Mouse (Mus musculus) Muller cell, postnatal 12 days (primary cell): ENCODE measurements around the gene Atp6v0e.
A peak's percentile ranks its signal among the peaks of the same experiment; 100 is the strongest.

ENCODE experiments used
- DNase-seq: peaks from one replicate; pipeline ENCODE4 v3.0.0-alpha.2; 2015; ENCODE audit errors: inconsistent ontology term

Atp6v0e gene

DNA sequence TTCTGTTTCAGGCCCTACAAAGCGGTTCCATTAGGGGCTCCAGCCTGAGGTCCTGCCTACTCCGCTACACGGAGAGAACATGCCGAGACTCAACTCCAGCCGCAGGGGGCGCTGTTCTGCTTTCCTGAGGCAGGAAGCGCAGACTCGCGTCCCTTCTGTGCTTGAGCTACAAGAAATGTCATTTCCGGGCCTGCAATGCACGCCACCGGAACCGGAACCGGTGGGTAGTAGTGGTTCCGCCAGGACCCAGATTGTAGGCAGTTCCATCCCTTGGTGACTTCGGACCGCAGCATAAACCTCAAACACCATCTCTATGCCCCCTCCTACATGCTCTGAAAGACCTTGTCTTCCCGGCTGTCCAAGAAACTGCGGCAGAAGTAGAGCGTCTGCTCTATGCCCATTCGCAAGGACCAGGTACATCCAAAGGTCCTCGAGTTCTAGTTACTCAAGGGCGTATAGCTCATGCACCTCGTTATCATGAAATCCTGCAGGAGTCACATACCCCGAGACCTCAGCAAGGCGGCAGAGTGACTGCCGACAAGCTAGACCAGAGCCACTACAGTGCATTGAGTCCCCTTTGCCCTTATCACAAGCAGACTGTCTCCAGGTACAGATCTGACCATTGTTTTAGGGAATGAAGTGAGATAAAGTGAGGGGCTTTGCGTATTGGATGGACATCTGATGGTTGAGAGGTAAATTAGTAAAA is at the start of gene Atp6v0e:
Gene Atp6v0e (plus strand): TSS at position 254 of the 706 bp plus-strand sequence.
- DNase-seq, result peak; percentile 89

DNA sequence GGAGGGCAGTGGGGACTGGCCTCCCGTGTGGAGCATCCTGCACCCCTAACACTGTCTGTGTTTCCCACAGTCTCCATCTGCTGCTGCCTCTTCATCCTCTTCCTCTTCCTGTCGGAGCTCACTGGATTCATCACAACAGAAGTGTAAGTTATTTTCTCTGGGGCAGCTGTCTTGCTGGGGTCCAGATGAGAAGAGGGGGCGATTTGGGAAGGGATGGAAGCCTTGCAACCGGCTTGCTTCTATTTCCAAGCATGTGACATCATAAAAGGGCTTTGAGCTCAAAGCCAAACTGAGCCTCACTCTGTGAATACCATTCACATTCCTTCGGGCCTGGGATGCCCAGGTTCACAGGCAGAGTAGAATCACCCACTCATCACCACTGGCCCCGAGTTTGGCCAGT is 48.7 kb upstream of the Atp6v0e start:
- DNase-seq, result no peak

DNA sequence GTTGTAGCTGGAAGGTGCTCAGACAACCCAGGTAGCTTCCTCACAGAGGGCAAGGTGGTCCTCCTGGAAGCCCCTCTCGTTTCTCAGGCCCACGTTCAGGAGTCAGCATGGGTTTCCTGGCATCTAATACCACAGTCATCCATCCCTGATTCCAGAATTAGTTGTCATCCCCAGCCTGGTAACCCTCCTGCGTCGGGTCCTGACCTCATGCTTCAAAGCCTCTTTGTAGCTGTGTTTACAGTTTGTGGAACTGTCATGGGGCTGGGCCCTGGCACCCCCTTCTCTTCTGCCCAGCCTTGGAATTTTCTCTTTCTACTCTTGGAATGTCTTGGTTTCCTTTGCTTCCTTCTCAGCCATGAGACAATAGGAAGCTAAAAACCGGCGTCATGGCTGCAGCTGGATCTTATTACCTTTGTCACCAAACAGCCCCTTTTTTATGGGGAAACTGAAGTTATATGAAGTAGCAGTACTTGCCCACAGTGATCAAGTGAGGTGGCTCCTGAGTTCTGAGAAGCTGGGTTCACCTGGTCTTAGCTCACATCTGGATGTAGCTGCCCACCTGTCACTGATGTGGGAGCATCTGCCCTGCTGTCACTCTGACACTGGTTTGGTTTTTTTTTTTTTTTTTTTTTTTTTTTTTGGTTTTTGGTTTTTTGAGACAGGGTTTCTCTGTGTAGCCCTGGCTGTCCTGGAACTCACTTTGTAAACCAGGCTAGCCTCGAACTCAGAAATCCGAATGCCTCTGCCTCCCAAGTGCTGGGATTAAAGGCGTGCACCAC is 48.1 kb upstream of the Atp6v0e start:
- peak; percentile 89 for DNase-seq

DNA sequence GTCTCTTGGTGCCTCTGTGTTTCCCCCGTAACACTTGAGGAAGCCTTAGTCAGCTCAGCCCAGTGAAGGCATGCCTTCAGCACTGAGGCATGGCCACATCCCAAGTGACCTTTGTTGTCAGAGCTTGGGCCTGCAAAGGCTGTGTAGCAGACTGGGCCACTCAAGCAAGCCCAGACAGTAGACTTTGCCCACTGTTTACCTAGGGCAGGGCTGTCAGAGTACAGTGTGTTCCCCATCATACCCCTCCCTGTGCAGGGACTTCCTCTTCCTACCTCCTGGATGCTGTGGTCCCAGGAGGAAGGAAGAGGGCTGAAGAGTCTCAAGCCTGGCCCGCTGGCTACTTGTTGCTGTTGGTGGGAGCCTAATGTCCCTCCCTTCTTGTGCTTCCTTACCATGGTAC is 46.3 kb upstream of the Atp6v0e start:
- no peak for DNase-seq

DNA sequence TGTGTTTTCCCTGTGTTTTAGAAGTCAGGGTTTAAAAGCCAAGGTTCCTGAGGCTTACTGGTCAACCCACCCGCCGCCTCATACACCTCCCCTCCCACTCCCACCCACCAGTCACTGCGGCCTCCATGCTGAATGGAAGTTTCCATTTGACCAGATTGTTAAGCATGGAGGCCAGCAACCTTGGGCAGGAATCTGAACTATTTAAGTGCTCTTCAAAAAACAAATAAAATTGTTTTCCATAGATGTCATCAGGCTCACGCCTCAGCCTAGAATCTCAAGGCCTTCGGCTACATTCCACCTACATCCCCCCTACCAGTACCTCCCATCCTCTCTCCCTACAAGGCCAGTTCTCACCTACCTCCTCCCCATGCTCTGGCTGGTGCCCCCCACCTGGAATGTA is 44.5 kb upstream of the Atp6v0e start:
- DNase-seq, result peak; percentile 70

DNA sequence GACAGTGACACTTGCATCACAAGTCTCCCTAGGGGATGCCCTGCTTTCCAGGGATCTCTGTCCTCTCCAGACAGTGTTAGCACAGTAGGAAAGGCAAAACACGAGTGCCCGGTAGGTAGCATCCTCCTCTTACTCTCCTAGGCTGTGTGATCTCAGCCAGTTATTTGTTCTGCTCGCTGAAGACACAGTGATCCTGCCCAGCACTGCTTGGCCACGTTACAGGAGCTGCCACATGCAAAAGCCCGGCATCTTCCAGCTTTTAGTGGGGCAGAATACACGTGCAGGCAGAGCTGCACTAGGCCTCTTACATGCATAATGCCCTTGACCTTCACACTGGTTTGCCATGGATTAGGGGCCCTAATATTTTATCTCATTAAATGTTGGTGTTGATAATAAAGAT is 43.5 kb upstream of the Atp6v0e start:
- no peak for DNase-seq

DNA sequence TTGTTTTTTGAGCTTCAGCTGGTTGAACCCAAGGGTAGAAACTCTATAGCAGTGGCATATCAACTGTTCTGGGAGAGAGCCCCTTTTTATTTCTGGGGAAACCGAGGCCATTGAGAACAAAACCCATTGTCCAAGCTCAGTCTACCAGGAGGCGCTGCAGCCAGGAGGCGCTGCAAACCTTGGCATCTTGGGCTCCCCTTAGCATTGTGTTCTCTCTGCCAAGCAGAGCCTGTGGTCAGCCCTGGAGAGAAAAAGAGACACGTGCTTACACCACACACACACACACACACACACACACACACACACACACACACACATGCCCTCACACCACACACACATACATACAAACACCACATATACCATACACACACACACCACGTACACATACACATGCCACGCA is 42.7 kb upstream of the Atp6v0e start:
- DNase-seq, result no peak

DNA sequence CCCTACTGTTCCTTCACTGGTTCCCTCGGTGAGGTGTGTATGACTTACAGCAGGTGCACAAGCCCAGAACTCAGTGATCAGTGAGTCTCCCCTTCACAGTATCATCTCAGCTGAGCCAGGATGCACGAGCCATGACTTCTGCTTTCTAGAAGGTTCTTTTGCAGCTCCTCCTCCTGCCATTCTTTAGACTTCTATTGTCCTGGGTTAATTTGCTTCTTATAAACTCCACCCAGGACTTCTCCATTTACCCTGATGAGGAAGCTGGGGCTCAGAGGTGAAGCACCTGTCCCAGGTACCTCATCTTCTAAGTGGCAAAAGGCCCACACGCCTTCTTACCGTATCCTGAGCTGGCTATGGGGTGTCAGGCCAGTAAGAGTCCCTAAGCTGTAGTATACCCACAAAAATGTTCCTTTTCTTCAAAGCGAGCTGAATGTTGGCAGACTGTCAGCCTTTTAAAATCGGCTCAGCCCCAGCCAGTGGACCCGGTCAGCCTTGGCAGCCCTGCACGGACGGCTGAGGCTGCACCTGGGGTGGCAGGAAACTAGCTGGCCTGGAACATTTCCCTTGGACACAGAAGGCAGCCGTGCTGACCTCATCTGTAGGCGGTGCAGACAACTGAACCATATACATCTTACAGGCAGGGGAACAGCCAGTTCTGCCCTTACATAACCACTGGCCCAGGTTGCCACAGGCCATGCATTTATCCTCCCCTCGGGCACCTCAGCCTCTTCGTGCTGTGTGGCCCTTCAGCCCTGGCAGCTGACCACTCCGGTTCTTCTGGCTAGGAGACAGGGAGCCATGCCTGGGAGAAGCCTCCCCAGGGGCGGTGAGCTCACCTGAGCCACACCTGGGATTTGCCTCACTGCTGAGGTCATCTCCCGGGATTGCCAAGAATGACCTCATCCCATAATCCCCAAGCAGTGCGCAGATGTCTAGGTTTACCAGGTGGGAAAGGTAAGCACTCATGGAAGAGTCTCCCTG is 42.0 kb upstream of the Atp6v0e start:
- DNase-seq, result peak; percentile 94

DNA sequence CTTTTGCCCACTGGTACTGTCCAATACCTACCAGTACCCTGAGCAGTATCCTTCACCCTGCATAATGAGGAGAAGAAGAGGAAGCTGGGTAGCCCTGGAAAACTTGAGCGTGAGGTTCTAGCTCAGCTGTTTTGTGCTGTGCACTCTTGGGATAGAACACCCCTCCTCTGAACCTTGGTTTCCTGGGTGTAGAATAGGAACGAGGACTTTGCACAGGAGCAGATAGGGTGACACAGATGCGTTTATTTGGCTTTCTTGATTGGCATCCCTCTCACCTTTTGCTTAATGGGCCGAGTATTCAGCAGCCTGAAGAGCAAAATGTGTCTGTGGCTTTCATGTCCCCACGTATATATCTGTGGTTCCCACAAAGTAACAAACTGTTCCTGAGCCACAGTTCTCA is 41.1 kb upstream of the Atp6v0e start:
- no peak for DNase-seq

DNA sequence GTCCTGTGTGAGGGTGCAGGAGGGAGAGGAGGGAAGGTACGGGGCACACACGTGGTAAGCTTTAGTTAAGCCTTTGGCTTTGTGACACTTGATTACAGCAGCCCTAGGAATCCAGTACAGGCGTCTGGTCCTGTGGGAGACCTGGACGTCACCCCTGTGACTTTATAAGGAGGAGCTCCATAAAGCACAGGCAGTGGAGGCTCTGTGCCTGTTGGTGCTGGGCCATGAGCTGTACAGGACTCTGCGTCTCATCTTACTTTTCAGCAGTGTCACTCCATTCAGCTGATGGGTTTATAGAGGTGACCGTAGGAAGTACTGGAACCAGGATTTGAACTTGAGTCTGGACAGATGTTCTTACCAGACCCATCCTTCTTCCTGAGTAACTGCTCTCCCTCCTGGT is 39.0 kb upstream of the Atp6v0e start:
- no peak for DNase-seq

DNA sequence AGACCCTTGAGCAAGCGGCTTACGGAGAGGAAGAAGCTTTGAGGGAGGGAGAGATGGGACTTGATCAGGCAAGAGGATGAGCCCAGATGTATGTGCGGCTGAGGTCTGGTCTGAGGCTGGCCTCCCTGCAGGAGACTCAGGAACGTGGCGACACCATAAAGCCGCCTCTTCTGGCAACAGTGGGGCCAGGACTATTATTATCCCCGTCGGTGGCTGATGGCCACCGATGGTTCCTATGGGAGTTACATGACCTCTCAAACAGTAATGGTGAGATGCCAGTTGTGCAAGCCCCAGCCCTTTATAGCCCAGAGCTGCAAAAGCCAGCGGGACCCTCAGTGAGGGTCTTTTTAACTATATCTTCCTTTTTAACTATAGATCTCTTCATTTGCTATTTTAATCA is 38.0 kb upstream of the Atp6v0e start:
- no peak for DNase-seq

DNA sequence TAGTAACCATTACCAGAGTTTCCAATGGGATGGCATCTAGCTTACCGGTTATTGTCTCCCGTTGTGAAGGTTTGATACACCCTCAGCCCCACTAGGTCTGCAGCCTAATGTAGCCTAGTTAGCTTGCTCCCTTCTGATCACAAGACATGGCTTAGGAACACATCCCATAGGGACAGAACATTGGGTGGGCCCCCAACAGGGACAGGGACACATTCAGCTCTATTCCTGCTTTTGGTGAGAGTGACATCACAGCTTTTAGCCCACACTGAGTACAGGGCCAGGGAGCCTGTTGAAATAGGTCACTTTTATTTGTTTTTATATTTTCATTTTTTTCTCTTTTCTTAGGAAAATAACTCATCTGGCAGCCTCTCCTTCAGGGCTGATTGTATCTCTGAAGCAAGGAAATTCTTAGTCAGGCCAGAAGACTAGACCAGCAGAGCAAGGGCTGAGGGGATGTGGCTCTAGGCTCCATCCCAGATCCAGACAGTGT is 37.5 kb upstream of the Atp6v0e start:
- DNase-seq, result no peak

DNA sequence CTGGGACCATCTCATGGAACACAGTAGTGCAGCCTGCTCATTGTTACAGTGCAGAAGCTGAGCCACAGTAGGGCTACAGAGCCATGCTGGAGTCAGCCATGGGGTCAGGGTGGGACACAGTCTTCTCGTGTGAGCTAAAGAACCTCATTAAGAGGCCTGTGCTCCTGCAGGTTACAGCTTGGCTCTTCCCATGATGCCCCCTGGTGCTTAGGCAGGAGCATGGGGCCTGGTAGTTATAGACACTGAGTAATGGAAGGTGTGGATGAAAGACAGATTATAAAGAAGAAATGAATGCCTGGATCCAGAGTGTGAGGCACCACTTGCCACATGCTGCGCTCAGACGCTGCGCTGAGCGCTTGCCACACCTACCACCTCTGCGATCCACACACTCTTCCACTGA is 34.6 kb upstream of the Atp6v0e start:
- no peak for DNase-seq

DNA sequence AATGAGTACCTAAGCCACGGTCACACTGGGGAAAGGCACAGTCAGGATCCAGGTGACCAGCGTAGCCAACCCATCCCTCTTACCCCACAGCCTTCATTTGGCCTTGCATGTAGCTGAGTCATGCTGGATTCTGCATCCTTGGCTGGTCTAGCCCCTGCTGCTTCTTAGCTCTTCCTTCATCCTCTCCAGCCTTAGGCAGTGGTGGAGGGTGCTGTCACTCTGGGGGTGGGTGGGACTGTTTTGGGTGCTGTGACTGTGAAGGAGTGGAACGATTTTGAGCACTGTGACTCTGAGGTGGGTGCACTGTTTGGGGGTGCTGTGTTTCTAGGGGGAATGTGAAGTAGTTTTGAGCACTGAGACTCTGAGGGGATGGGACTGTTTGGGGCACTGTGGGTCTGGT is 34.1 kb upstream of the Atp6v0e start:
- DNase-seq, result no peak

DNA sequence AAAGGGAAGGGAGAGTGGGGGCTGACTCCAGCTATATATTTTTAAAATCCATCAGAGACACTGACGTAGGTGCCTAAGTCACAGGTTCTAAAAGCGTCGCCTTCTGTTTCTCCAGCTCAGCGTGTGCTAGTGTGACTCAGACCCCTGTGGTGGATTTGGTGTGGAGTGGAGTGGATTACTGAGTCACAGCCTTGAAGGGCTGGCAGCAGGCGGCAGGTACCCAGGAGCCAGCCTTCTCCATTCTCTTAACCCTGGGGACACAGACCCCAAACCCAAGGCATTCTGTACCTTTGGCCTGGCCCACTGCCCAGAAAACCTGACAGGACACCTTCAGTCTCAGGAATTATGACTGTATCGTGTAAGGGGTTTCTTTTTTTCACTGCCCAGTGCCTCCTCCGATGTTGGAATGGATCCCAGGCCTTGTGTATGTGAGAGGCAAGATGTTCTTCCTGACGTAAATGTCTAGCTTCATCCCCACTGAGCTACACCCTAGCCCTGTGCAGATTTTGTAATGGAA is 31.2 kb upstream of the Atp6v0e start:
- DNase-seq, result no peak

DNA sequence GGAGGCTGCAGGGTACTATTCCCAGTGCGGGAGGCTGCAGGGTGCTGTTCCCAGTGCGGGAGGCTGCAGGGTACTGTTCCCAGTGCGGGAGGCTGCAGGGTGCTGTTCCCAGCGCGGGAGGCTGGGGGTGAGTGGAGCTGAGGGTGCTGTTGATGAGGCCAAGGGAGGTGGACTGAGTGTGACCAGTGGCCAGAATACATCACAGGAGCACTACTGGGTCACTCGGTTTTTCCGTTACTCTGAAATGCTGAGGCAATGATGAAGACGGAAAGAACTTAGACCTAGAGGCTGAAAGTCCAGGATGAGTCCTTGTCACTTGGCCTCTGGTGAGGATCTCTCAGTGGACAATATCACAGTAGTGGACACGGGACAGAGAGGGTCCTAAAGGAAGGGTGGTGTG is 29.8 kb upstream of the Atp6v0e start:
- DNase-seq, result no peak

DNA sequence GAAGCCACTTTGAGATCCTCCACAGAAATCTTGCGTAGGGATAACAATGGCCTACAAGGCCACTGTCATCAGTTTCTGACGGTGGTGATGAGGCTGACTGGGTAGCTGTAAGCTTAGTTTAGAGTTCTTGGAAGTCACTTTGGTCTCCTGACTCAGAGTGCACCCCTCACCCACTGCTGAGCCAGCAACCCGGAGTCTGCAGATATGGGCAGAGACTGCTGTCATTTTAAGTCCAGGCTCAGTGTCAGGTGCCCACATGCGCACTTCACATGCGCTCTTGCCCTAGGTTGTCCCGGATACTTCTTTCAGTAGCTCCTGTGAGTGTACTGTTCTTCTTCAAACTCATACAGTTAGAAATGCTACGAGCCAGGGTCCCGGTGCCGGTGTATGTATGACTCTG is 29.1 kb upstream of the Atp6v0e start:
- no peak for DNase-seq

DNA sequence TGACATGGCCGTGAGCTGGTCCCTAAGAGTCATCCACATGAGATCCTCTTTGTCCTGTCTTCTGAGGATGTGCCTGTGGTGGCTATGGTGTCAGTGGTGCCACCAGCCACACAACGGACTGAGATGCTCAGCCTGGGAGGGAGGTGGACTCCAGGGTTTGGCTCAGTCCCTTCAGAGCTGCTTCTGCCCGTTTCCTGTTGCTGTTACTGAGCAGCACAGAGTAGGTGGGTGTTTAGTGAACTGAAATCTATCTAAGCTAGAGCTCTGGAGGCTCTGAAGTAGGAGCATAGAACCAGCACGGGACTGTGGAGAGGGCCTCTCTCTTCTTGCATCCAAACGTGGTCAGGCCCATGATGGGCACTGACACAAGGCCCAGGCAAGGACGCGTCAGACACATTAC is 28.5 kb upstream of the Atp6v0e start:
- no peak for DNase-seq

DNA sequence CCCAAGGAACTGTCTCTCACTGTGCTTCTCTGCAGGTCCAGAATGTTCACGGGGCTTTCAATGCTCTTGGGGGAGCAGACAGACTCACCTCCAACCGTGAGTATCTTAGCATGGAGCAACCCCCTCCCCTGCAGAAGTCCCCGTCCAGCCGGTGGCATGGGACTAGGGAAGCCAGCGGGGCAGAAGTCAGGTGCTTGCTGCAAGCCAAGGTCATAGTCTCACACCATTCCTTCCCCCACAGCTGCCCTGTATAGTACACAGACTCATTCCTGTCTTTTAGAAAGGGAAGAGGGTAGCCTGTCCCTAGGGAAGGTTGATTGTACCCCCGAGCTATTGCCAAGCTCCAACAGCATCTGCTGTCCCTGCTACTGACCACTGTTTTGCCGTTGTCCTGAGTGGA is 27.1 kb upstream of the Atp6v0e start:
- no peak for DNase-seq

DNA sequence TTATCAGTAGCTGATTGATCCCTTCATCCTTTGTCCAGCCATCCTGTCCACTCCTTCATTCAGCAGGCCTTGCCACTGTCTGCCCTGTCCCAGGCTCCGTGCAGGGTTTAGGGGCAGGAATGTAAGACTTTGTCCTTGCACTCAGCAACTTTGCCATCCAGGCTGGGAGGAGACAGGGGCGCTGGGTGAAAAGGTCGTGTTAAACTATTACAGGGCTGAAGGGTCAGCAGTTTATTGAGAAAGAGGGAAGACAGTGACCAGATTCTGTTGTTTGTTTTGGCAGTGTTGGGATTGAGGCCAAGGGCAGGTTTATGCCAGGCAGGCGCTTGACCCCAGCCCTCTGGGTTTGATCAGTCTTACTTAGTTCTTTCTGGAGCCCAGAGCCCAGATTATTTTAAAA is 25.2 kb upstream of the Atp6v0e start:
- DNase-seq, result no peak

DNA sequence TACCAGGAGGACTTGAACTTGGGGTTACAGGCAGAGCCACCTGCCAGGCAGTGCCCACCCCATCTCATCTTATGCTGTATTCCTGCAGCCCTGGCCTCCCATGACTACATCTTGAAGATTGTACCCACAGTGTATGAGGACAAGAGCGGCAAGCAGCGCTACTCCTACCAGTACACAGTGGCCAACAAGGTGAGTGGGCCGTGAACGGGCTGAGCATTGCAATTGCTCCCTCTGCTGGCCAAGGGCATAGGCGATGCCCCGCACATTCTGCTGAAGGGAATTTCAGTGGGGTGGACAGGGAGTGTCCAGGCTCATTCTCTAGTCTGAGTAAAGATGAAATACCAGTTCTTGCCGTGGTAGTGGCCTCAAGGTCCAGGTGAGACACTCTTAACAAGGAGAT is 24.4 kb upstream of the Atp6v0e start:
- peak; percentile 56 for DNase-seq

DNA sequence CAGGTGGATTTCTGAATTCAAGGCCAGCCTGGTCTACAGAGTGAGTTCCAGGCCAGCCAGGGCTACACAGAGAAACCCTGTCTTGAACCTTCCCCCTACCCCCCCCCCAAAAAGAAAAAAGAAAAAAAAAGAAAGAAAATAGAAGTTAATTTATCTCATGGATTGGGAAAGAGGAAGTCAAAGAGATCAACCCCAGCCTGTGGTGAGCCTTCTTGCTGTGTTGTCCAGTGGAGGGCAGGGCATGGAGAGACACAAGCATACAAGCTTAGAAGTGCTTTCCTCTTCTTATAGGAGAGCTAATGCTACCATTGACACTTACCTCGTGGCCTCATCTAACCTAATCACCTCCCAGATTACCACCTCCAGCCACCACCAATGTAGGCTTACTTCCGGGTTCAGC is 23.2 kb upstream of the Atp6v0e start:
- no peak for DNase-seq
